Mouse (Mus musculus): ENCODE results near the gene Smarce1. TPM values are rescaled to one million over a fixed set of nuclear protein-coding genes. Genes with fewer than 3 reads are reported as not detected.

The Smarce1 gene
- total RNA-seq, 2 experiments from 2014 or later: 26.2 to 31.9 TPM

DNA sequence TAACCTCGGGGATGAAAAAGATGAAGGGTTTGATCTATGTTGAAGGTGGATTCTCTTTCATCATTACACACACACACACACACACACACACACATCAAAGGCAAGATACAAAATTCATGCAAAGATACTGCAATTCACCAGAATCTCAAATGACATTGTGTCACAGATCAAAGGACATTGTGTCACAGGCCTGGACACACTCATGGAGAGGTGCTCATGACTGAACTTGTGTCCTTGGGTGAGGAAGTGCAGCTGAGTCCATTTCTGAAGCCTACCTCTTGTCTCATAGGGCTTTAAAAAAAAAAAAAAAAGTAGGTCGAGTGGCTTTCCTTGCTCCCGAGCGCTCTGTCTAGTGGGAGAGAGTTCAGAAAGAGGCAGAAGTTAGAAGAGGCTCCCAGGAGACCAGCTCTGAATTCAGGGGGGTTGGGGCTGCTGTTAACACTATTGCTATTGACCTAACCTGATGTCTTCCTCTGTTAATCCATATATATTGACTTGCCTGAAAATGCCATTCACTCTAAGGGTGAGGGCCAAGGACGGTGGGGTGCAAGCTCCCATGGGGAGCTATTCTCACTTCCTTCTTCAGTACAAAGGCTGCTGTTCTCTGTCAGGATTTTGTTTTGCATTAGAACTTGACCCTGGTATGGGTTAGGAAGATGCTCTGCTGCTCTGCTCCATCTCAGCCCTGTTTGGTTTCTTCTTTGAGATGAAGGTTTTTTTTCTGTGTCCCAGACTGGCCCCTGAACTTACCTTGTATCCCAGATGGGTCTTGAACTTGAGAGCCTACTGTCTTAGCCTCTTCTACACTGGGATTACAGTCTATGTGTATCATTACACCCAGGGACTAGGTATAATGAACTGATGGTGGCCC, 53.5 kb downstream of the Smarce1 start:
- intact Hi-C loops (cut with DNase I): no loop called here
- DNase-seq: no peak

DNA sequence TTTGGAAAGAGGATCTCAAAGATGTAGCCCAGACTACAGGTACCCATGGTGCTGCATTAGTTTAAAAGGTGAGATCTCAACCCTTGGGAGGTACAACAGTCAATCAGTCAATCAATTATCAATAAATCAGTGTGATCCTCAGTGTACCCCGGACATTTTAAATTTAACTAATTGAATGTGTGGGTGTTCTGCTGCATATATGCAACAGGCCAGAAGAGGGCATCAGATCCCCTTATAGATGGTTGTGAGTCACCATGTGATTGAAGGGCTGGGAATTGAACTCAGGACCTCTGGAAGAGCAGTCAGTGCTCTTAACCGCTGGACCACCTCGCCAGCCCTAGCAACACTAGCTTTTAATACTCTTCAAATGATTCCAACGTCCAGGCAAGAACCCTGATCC, 58.8 kb downstream of the Smarce1 start:
- intact Hi-C loops (cut with DNase I): no loop called here
- DNase-seq: no peak

DNA sequence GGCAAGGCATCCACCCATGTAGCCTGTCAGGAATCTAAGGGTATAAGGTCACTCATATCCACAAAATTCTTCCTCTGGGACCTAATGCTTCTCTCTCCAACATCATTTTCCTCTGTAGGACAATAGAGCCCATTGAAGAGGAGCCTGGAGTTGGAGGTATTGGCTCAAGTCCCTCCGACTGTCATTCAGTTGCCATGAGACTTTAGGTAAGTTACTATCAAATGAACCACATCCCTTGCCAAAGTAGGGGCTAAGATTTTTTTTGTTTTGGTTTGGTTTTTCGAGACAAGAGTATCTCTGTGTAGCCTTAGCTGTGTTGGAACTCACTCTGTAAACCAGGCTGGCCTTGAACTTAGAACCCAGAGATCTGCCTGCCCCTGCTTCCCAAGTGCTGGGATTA, 59.4 kb downstream of the Smarce1 start:
- no peak for DNase-seq
- intact Hi-C loops (cut with DNase I): no loop called here

GRCm38 (mm10) chr11:99170547-99171267, 60.1 kb downstream of the Smarce1 start:
- intact Hi-C loops (cut with DNase I): no loop called here
- no peak for DNase-seq

- DNase-seq: no peak
- intact Hi-C loops (cut with DNase I): no loop called here
Measured at GRCm38 (mm10) chr11:99170005-99170404, 60.8 kb downstream of the Smarce1 start.

DNA sequence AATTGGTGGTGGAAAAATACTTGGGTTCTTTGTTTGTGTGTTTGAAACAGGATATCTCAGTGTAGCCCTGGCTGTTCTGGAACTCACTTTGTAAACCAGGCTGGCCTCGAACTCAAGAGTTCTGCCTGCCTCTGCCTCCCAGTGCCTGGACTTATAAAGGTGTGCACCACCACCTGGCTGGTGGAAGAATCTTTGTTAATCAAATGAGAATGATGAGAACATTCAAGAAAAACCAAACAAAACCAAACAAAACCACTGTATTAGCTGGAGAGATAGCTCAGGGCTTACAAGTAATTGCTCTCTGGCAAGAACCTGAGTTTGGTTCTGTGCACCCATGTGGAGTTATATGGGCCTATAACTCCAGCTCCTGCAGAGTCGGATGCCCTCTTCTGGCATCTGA, 61.4 kb downstream of the Smarce1 start:
- intact Hi-C loops (cut with DNase I): no loop called here
- no peak for DNase-seq

DNA sequence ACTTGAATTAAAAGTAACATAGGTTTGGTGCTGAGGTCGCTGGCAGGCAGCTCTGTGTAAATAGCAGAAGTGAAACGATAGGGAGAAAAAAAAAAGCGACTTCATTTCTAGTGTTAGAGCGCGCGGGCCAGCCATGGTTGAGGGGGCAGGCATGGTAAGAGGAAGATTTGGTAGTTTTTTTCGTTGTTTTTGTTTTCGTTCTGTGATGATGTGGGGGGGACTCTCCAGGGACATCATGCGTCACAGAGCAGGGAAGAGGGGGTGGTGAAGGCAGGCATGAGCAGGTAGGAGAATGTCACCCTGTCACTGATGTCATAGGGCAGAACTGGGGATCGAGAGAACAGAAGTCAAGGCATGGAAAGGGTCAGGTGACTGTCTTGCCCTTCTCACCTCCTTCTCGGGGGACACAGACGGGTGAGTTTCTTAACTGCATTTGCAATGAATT, 62.8 kb downstream of the Smarce1 start:
- DNase-seq: no peak
- intact Hi-C loops (cut with DNase I): no loop called here

- no peak for DNase-seq
- intact Hi-C loops (cut with DNase I): no loop called here
Measured at GRCm38 (mm10) chr11:99167576-99167975, 63.2 kb downstream of the Smarce1 start.

DNA sequence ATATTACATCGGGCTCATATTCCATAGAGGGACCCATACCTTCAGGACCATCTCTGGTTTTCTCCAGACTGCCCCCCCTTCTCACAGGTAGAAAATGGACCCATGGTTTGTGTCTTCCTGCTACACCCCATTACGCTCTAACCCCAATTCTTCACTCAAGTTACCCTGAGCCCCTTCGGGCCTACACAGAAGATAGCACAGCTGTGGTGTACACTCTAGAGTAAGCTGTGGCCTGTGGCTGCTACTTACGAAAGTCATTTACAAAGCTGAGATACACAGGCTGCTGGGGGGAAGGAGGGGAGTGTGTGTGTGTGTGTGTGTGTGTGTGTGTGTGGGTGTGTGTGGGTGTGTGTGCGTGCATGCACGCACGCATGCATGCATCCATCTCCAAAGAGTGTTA, 64.6 kb downstream of the Smarce1 start:
- no peak for DNase-seq
- intact Hi-C loops (cut with DNase I): no loop called here

DNA sequence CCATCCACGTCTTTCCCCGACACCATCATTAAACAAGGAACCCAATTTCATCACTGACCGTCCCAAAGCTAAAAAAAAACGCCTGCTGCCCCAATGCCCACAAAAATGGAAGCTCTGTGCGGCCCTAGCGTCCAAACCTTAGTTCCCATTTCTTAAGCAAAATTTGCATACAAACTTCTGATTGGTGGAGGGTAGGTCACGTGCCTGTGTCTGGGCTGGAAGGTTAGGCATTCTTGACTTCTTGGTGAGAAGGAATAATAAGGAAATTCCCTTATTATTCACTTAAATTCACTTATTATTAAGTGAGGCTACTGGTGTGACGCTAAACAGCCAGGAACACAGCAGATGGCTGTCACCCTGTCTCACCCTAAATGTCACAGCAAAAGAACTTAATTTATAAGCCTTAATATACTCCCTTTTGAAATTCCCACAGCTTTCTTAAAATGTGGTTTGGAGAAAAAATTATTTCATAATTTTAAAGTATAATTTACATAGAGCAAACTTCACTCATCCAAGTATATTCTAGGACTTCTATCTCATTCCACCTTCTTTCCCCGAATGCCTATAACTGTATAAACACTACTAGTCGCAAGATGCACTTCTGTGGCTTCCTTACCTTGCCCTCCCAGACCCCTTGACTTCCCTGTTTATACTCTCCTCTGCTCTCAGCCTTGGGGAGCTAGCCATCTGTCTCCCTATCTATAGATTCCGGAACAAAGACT, 65.6 kb downstream of the Smarce1 start:
- DNase-seq: no peak
- intact Hi-C loops (cut with DNase I): no loop called here

GRCm38 (mm10) chr11:99162972-99163686, 67.7 kb downstream of the Smarce1 start:
- no peak for DNase-seq
- intact Hi-C loops (cut with DNase I): no loop called here

DNA sequence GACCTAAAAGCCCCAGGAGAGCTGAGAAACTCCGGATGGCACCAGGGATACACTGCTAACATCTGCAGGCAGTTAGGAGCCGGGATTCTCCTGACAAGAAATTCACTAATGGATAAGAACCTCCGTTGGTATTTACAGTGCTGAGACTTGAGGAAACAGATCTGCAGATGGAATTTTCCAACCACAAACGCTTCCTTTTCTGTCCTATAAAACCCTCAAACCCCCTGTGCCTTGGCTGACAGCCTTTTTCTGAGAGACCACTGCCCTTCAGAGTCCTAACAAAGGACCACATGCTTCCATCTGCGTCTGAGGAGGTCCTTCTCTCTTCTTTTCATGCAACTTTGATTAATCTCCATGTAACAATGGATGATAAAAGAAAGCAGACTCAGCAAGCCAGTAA, 69.2 kb downstream of the Smarce1 start:
- intact Hi-C loops (cut with DNase I): no loop called here
- no peak for DNase-seq

DNA sequence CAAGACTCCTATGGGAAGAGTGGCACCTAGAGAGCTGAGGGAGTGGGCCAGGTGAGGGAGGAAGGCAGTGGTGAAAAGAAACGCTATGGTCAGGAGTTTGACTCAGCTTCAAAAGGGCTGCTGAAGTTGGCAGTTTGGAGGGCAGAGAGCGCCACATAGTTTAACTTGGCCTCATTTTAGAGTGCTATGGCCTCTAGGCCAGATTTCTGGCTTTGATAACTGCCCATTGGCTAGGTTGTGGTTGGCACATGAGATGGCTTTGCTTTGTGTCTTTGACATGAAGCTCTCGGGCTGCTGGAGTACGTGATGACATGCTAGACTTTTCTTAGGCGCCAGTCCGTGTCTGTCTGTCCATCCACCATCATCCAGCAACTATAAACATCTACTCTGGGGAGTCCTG, 70.6 kb downstream of the Smarce1 start:
- no peak for DNase-seq
- intact Hi-C loops (cut with DNase I): no loop called here

Other genes with a start within 250 kb of the Smarce1 start
- gene Gjd3, start 248.0 kb downstream of the Smarce1 start, total RNA-seq (2021): not detected
- gene Top2a, start 206.8 kb downstream of the Smarce1 start, total RNA-seq (2021): 1 to 10 TPM; 2.9 to 4.5 TPM
- 10 to 100 TPM; 32.0 to 41.9 TPM for gene Igfbp4, start 189.8 kb downstream of the Smarce1 start, total RNA-seq (2021)
- not detected for gene Tns4, start 141.7 kb downstream of the Smarce1 start, total RNA-seq (2021)
- not detected for gene Ccr7, start 75.9 kb downstream of the Smarce1 start, total RNA-seq (2021)
- 1 to 10 TPM; 3.8 to 7.2 TPM for gene Krt222, start 13.1 kb upstream of the Smarce1 start, total RNA-seq (2021)
- not detected for gene Krt24, start 54.2 kb upstream of the Smarce1 start, total RNA-seq (2021)
- gene Krt25, start 91.9 kb upstream of the Smarce1 start, total RNA-seq (2021): not detected
- gene Krt26, start 106.9 kb upstream of the Smarce1 start, total RNA-seq (2021): not detected
- not detected for gene Krt27, start 120.1 kb upstream of the Smarce1 start, total RNA-seq (2021)
- gene Krt28, start 143.9 kb upstream of the Smarce1 start, total RNA-seq (2021): not detected
- 1 to 10 TPM; 3.3 to 3.5 TPM for gene Krt10, start 158.3 kb upstream of the Smarce1 start, total RNA-seq (2021)
- not detected for gene Krt12, start 191.2 kb upstream of the Smarce1 start, total RNA-seq (2021)
- gene Krt20, start 207.1 kb upstream of the Smarce1 start, total RNA-seq (2021): under 1 TPM in 1 of 2 experiments, not detected in 1; 0.17 TPM

Measured in gastrocnemius, postnatal 36 days (tissue).